Mouse (Mus musculus): Measurements from ENCODE around the gene Ddx6.
A peak's percentile ranks its signal among the peaks of the same experiment; 100 is the strongest.
"Not testable (repeated sequence)": the region's sequence is repeated elsewhere in the genome, so short reads cannot be mapped to it uniquely, and the experiment has no call there.

Gene Ddx6

GRCm38 (mm10) chr9:44604779-44605615 is at the start of gene Ddx6:
TSS of gene Ddx6 (plus strand) at chr9:44604892.
- peak; percentile 84 for DNase-seq

DNA sequence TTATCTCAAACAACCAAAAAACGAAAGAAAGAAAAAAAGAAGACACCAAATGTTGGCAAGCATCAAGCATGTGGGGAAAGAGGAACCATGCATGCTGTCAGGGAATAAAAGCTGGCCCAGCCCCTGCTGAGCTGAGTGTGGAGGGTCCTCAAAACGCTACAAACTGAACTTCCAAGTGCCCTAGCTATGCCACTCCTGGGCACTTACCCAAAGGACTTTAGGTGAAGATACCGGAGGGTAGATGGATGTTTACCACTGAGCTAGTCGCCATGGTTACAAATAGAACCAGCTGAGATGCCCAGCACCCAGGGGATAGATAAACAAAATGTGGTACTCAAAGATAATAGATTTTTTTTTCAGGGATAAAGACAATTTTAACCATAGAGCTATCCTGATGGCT is 43.1 kb upstream of the Ddx6 start, which contains the start of gene Cxcr5:
TSS of gene Cxcr5 (minus strand) at position 281 of the 400 bp plus-strand sequence.
- no peak for DNase-seq

DNA sequence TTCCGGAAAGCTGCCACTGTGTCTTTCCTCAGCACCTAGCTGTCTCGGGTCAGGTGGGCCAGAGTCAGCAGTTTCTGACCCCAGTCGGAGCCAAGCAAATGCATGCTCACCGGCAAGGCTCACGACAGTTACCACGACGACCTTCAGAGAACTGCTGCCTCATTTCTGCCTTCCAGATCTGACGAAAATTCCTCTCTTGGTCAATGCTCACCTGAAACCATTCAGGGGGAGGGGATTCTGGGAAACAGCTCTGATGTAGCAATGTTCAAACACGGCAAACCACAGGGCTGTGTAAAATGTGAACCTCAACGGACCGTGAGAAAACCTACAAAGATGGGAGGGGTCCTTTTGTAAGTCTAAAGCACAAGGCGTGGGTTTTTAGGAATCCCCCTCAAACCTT is 41.8 kb upstream of the Ddx6 start:
- DNase-seq = no peak

GRCm38 (mm10) chr9:44565367-44565766 is 39.3 kb upstream of the Ddx6 start:
- DNase-seq = no peak

- no peak for DNase-seq
Observed at GRCm38 (mm10) chr9:44567338-44568082, 37.2 kb upstream of the Ddx6 start.

- DNase-seq = no peak
Observed at GRCm38 (mm10) chr9:44568083-44568455, 36.6 kb upstream of the Ddx6 start.

GRCm38 (mm10) chr9:44570939-44571382 is 33.7 kb upstream of the Ddx6 start:
- no peak for DNase-seq

GRCm38 (mm10) chr9:44573306-44573705 is 31.4 kb upstream of the Ddx6 start:
- DNase-seq = no peak

DNA sequence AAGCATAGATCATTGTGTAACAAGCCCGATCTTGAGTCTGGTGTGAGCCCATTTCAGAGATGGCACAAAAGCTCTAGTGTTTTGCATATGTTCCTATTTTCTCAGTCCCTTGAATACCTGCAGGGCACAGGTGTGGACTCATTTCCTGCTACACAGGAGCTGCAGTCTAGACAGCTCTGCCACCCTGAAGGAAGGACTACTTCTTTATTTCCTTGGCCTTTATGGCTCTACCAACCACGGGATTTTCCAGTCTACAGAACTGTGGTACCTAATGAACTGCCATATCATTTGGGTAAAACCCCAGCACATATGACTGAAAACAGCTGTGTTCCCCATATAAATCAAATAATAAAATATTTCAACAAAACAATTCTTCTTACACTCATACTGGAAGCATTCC is 29.6 kb upstream of the Ddx6 start:
- no peak for DNase-seq

GRCm38 (mm10) chr9:44576046-44576445 is 28.6 kb upstream of the Ddx6 start:
- not testable (repeated sequence) for DNase-seq

DNA sequence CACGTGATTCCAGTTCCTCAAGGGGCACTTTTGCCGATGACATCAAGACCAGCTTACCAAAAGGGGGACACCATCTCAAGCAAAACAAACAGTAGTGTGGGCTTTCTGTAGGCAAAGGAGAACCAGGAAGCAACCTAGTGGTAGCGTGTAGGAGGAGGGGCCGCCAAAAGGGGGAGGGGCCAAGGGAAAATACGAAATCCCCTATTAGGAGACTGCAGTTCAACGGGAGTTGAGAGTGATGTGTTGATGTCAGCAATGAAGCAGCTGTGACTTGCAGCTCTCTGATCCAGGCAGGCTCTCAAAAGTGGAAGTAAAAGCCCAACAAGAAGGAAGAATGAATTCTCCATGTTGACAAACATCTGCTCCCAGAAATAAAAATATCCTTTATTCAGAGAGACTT is 25.3 kb upstream of the Ddx6 start:
- peak; percentile 33 for DNase-seq

DNA sequence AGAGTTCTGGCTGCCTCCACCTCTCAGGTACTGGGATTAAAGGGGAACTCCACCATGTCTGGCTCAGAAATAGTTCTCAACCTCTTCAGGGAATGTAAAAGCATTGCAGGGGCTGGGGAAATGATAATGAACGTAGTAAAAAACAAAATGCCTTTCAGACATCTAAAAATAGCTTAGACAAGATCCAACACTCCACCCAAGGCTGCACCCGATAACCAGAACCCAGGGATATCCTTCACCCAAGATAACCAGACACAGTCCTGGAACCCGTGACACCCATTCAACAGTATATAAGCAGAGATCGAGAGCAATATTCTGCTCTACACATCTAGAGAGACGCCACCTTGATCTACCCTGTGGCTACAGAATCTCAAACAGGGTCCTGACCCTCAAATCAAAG is 24.6 kb upstream of the Ddx6 start:
- no peak for DNase-seq

DNA sequence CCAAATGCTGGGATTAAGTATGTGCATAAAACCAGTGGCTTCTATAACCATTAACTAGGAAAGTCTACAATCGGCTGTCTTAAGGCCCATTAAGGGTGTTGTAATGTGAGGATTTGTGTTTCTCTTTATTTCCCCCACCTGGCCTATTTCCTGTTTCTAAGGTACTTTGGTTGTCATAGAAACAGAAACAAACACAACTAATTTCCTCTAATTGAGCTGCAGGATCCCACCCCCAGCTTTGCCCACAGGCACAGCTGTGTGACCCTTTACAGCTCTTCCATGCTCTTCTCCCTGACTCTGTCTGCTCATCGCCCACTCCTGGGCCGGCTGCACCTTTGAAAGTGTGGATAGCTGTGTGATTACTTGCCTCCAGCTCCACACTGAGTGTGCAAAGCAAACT is 23.3 kb upstream of the Ddx6 start:
- DNase-seq = no peak

- no peak for DNase-seq
Observed at GRCm38 (mm10) chr9:44582390-44582789, 22.3 kb upstream of the Ddx6 start.

DNA sequence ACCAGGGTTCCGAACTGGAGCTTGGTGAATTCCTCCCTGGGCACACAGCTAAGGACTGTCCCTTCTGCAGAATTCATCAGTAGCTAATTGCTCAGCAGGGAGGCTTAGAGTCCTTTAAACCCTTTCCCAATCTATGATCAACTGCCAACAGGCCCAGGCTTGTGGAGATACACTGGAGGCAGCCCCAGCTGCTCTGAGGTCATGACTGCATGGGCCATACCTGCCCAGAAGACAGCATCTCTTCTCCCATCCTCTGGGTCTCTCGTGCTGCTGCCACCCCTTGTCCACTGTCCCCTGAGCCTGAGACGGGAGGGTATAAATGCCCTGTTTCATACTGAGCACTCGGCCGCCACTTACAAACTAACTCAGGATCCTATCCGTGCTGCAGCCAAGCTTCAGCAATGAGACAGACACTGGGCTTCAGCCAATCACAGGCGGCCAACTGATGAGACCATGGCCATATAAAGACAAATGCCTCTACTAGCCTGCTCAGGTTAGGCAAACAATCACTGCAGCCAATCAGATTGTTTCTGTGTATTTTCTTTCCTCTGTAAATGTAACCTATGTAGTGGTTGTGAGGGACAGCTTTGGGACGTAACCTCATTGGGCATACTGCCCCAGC is 17.9 kb upstream of the Ddx6 start:
- no peak for DNase-seq

- no peak for DNase-seq
Observed at GRCm38 (mm10) chr9:44587262-44588160, 17.2 kb upstream of the Ddx6 start.

DNA sequence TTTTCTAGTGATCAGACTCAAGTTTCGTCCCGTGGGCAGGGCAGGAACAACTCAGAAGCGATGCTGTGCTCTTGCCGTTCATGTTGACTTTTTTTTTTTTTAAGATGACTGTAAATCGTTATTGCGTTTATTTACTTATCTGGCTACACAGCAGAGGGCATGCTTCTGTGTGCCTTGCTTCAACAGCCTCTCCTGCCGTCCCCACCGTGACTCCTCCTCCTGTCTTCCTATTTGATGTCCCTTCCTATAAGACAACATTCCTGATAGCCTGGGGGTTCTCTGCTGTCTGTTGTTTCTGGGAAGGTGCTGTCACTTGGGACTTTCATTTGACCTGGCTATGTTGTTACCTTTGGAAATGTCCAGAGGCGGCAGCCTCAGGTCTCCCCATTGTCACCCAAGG is 16.1 kb upstream of the Ddx6 start:
- no peak for DNase-seq

DNA sequence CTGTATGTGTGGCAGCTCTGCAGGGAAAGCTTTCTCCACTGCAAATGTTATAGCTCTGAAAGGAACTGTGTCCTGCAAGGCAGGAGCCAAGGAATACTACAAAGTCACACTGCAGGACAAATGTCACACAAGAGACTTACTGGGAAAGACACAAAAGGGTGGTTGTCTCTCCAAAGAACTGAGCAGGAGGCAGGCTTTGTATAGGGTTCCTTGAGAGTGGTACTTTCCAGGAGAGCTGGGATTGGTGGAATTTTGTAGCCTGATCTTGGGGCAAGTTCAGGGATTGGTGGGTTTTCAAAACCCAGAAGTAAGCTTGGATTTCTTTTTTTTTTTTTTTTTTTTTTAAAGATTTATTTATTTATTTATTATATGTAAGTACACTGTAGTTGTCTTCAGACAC is 15.6 kb upstream of the Ddx6 start:
- DNase-seq = no peak

DNA sequence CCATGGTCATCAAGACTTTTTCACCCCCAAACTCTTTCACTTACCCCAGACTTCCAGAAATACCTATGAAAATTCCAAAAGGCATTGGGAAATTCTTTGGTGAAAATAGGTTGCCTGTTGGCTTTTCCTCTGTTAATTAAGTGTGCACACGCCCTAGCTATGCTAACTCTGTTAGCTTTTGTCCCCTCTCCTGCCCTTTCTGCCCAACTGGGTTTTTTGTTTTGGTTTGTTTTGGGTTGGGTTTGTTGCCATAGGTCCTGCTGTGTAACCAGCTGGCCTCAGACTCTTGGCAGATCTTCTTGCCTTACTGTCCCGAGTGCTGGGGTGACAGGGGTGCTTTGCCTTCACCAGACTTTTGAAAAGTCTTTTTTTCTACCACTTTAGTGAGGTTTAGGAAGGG is 13.7 kb upstream of the Ddx6 start:
- DNase-seq = no peak

DNA sequence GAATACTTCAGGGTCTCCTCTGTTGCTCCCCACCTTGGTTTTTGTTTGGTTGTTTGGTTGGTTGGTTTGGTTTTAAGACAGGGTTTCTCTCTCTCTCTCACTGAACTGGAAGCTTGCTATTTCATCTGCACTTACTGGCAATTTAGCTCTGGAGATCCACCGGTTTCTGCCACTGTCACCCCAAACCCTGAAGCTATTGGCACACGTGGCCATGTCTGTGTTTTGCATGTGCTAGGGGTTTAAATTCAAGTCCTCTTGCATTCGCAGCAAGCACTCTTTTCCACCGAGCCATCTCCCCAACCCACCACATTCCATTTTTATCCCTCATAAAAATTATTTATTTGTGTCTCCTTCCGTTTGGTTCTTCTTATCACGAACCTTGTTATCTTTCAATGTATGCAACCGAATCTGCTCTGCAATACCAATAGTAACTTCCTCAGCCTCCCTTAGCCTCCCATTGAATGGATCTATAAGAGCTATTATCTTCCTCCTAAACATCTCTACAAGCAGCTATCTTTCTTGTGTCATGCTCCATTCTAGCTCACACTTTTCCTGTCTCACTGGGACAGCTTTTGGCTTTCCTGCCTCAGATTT is 13.0 kb upstream of the Ddx6 start:
- DNase-seq = no peak

DNA sequence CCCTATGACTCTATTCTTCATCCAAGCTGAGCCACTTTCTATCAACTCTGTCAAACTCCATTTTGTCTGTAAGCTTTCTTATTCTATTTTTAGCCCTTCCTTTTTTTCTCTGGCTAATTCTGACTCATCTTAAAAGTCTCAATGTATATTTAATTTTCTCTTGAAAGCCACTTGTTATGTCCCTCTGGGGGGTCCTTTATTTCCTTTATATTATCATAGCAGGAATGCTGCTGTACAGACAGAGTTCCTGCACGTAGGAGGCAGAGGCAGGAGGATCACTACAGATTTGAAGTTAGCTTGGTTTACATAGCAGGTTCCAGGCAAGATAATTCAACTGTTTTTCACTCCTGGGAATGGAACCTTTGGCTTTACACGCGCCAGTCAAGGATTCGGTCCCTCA is 11.5 kb upstream of the Ddx6 start:
- DNase-seq = no peak

DNA sequence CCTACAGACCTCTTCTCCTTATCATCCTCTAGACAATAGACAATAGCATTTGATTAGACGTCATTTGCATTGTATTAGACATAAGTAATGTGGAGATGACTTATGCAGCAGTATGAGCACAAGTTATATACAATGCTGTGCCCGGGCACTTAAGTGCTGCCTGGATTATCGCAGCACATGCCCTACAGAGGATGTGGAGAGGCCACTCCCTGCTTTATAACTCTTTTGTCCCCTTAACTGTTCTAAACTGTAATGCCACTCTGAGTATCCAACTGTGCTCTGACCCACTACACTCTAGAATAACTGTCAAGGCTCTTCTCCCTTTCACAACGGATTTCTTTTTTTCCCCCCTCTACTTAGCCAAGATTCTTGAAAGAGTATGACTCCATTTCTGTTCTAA is 10.8 kb upstream of the Ddx6 start:
- no peak for DNase-seq
